Mouse (Mus musculus) hematopoietic stem cell, adult 5-6 weeks (primary cell): Measurements from ENCODE around the gene Rffl. TPM values are rescaled to one million over a fixed set of nuclear protein-coding genes. Genes with fewer than 3 reads are reported as not detected.

ENCODE experiments used
- ATAC-seq, 2 experiments: fragments of 125-278 bp in 1 of 2; replicated peaks in 1 of 2; 2 replicates each; pipeline ENCODE4 v1.8.0; 2016 to 2017; ENCODE audit warnings: inconsistent platforms in 2 of 2, mild to moderate bottlenecking in 2 of 2, moderate number of reproducible peaks in 2 of 2, low read depth in 1 of 2, moderate TSS enrichment in 1 of 2; ENCODE audit not compliant: low FRiP score in 2 of 2, poor library complexity in 2 of 2, severe bottlenecking in 2 of 2, insufficient read depth in 1 of 2, low TSS enrichment in 1 of 2
- total RNA-seq: library from RNA; stranded (forward); fragments of 172-1452, 232-1000 nt; gene quantifications from 2 replicates; pipeline ENCODE4 v1.2.3, GENCODE M21; 2017

The Rffl gene
- total RNA-seq, 1 experiment from 2014 or later = 15.8 TPM

- no peak for ATAC-seq
These were observed 15.5 kb upstream of the Rffl start for GRCm38 (mm10) chr11:82886559-82886958.

GRCm38 (mm10) chr11:82883180-82883579 is 12.2 kb upstream of the Rffl start:
- no peak for ATAC-seq

- no peak for ATAC-seq
These were observed 6.8 kb upstream of the Rffl start for GRCm38 (mm10) chr11:82877726-82878344.

GRCm38 (mm10) chr11:82875631-82876030 is 4.6 kb upstream of the Rffl start:
- no peak for ATAC-seq

- no peak for ATAC-seq
These were observed 3.9 kb upstream of the Rffl start for GRCm38 (mm10) chr11:82874924-82875323.

- ATAC-seq = peak; percentile 72 to 74
These were observed 608 bp downstream of the Rffl start for GRCm38 (mm10) chr11:82870173-82871030.

GRCm38 (mm10) chr11:82869506-82870172 is 1.4 kb downstream of the Rffl start:
- no peak; a peak in 1 of 4 replicates for ATAC-seq

- ATAC-seq = no peak
These were observed 3.1 kb downstream of the Rffl start for GRCm38 (mm10) chr11:82867956-82868355.

GRCm38 (mm10) chr11:82866850-82867564 is 4.0 kb downstream of the Rffl start:
- ATAC-seq = no peak

GRCm38 (mm10) chr11:82865957-82866356 is 5.1 kb downstream of the Rffl start:
- ATAC-seq = no peak

- ATAC-seq = no peak
These were observed 7.5 kb downstream of the Rffl start for GRCm38 (mm10) chr11:82863488-82863931.

- no peak for ATAC-seq
These were observed 8.0 kb downstream of the Rffl start for GRCm38 (mm10) chr11:82863059-82863458.

- ATAC-seq = no peak
These were observed 8.4 kb downstream of the Rffl start for GRCm38 (mm10) chr11:82862638-82863037.

- no peak for ATAC-seq
These were observed 9.5 kb downstream of the Rffl start for GRCm38 (mm10) chr11:82861558-82861957.

GRCm38 (mm10) chr11:82860759-82861158 is 10.3 kb downstream of the Rffl start:
- ATAC-seq = peak; percentile 17 to 32; a peak in 2 of 4 replicates

- no peak for ATAC-seq
These were observed 13.6 kb downstream of the Rffl start for GRCm38 (mm10) chr11:82857307-82857848.

GRCm38 (mm10) chr11:82856032-82856431 is 15.0 kb downstream of the Rffl start:
- ATAC-seq = no peak
